Mouse (Mus musculus) thymus, postnatal 25 days (tissue): ENCODE data around the gene Arhgap1.
"Not testable (repeated sequence)": the region's sequence is repeated elsewhere in the genome, so short reads cannot be mapped to it uniquely, and the experiment has no call there.

Source experiments
- DNase-seq: peaks from one replicate; pipeline ENCODE4 v3.0.0; 2022

The Arhgap1 gene

DNA sequence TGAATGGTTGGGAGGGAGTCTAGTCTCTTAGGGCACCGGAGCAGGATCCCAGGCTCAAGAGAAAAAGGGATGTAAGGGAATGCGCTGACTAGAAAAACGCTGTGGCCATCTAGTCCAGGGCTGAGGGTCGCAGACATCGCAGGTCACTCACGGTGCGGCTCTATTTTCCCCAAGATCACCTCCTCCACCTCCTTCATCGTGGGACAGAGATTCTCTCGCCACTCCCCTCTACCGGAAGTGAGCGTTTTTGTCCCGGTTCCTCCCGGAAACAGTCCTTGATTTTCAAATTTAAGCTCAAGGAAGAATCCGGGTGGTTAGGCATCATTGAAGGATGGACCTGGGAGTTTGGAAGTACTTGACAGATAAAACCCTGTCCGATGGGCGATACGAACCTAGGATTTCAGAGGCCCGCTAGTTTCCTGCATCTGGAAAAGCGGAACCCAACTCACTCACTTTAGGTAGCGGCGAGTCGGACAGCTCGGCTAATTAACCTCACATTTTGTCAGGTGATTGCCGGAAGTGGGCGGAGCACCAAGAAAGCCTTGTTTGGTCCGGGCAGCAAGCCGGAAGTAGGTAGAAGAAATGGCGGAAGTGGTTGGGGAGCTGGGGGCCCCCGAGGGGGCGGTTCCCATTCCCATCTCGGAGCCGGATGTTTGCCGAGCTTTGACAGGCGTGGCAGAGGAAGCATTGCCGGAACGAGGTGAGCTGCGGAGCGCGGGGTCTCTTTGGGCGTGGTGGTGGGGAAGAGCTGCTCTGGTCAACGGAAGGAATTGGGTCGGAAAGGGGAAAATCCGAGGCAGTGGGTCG, at the start of gene Arhgap1, which contains the start of gene Zfp408:
Arhgap1 (plus strand) TSS at position 308 of the 807 bp plus-strand sequence.
Zfp408 (minus strand) TSS at position 239 of the 807 bp plus-strand sequence.
- DNase-seq: peak; percentile 96

DNA sequence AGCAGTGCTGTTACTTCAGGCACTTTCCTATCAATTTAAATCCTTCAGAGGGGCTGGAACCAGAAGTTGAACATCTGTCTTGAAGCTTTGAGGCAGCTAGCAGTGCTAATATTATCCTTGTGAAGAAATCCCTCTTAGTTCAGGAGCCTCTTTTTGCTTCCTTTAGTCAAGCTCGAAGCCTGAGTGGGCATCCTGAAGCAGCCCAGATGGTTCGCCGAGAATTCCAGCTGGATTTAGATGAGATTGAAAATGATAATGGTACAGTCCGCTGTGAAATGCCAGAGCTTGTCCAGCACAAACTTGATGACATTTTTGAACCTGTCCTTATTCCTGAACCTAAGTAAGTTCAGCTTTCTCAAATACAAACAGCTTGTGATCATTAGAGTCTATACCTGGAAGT, 49.2 kb upstream of the Arhgap1 start:
- no peak for DNase-seq

DNA sequence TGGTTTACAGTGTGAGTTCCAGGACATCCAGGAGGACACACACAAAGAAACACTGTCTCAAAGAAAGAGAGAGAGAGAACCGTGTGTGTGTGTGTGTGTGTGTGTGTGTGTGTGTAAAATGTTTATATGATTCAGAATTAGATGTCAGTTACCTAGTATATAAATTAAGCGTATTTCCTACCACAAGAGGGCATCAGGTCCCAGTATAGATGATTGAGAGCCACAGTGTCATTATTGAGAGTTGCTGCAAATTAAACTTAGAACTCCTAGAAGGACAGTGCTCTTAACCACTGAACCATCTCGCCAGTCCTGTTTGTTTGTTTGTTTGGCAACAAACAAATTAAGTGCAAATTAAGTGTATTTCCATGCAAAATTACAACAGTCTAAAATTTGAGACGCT, 47.3 kb upstream of the Arhgap1 start:
- no peak for DNase-seq

DNA sequence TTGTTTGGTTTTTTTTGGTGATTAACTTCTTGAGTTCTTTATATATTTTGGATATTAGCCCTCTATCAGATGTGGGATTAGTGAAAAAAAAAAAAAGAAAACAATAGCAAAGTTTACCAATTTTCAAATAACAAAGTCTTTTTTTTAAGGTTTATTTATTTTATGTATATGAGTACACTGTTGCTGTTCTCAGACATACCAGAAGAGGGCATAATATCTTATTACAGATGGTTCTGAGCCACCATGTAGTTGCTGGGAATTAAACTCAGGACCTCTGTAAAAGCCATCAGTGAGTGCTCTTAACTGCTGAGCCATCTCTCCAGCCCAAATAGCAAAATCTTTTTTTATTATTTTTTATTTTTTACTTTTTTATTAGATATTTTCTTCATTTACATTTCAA, 40.3 kb upstream of the Arhgap1 start:
- DNase-seq: not testable (repeated sequence)

DNA sequence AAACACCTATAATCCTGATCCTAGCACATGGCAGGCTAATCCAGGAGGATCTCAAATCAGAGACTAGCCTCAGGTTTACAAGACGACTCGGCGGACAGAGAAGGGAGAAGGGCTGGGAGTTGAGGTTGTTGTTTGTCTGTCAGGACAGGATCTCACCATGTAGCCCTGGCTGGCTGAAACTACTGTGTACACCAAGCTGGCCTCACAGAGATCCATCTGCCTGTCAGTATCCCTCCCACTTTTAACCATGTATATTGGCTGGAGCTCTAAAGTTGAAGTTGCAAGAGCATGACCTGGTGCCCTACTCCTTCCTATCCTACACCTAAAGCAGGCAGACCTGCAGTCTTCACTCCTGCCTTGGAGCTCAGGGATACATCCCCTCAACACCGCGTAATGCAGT, 27.3 kb upstream of the Arhgap1 start:
- DNase-seq: no peak

DNA sequence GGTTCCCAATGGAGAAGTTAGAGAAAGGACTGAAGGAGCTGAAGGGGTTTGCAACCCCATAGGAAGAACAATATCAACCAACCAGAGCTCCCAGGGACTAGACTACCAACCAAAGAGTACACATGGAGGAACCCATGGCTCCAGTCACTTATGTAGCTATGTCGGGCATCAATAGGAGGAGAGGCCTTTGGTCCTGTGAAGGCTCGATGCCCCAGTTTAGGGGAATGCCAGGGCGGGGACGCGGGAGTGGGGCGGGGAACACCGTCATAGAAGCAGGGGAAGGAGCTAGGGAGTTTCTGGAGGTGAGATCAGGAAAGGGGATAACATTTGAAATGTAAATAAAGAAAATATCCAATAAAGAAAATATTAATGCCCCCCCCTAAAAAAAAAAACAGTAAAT, 26.3 kb upstream of the Arhgap1 start:
- DNase-seq: not testable (repeated sequence)

DNA sequence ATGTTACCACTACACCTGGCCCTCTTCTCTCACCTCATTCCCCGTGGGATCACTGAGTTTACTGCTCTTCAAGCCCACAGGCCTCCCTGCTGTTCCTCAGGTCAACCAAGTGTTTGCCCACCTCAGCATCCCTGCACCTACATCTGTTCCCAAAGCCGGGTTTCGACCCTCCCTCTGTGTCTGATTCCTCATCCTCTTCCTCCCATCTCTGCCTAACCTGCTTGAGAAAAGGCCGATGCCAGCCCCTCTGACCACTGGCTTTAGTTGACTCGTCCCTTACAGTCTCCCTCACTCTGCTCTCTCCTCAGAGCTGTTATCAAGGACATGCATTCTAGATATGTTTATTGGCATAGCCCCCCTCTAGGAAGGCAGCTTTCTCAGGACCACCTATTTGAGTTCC, 22.2 kb upstream of the Arhgap1 start:
- DNase-seq: no peak

DNA sequence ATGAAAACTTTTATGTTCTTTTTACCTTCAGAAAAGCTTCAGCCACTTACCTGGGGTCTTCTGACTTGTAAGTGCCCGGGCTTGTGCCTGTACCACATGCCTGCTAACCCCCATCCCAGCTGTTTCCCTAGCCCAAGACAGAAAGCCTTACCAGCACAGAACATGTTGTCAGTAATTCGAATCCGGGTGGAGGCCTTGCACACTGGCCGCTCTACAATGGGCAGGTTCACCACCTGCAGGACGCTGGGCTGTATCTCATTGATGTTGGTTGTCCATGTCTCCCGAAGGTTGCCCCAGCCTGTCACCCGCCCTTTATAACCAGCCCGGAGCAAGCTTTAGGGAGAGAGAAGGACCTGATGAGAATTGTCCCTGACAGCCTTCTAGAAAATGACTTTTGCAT, 21.5 kb upstream of the Arhgap1 start:
- DNase-seq: no peak

DNA sequence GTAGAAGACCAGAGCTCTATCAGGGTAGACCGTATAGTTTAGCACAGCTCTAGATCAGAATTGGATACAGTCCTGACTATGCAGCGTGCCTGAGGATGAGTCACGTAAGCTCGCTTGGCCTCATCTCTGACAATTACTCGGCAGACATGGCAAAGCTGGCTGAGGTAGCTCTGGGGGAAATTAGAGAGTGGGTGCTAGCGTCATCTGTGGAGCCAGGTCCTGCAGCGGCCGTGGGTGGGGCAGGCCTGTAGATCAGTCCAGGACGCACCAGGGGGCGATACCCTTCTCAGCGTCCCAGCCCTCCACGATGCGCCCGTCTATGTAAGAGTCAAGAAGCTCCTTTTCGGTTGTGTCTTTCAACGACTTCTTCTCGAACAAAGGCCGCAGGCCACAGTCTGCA, 20.0 kb upstream of the Arhgap1 start:
- no peak for DNase-seq

DNA sequence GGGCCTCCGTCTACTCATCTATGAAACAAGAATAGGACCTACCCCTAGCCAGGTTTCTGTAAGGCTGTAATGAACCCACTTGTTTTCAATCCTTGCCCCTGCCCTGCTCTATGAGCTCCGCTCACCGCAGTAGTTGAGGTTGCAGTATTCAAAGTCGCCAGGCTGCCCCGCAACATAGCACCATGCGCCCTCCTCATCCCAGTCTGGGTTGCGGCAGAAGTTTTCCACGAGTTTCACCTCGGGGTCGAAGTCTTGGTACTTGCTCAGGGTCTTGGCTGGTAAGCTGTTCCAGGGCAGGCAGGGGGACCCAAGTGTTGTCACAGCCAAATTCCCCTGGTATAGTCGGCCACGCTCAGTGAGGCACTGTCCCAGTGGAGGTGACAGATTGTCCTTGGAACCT, 19.3 kb upstream of the Arhgap1 start:
- no peak for DNase-seq

DNA sequence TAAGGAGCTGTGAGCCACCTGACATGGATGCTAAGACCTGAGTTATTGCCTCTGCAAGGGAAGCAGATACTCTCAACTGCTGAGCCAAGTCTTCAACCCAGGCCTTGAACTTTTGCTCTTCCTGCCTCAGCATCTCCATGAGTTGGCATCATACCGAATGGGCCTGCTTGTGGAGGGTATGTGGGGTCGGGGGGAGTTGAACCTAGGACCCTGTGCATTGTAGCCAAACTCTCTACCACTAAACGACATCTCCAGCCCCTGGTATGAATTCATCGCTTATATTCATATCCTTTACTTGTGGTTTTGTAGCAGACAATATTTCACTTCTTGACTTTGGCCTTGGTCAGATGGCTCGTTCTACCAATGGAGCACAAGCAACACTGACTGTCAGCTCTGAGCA, 17.8 kb upstream of the Arhgap1 start:
- no peak for DNase-seq

DNA sequence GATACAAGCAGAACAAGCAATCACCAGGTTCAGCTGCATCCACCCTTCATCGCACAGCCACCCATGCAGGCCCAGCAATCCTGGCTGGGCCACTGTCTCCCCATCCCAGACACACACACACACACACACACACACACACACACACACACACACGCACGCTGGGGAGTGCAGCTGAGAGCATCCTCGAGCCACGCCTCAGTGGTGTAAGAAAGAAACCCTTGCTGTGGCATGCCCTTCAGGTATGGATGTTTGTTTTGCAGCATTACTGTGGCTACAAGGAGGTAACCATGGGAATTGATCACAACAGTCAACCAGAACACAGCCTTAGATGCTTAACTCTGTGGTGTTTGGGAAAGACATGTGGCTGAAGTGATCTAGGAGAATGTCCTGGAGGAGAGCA, 17.3 kb upstream of the Arhgap1 start:
- no peak for DNase-seq

DNA sequence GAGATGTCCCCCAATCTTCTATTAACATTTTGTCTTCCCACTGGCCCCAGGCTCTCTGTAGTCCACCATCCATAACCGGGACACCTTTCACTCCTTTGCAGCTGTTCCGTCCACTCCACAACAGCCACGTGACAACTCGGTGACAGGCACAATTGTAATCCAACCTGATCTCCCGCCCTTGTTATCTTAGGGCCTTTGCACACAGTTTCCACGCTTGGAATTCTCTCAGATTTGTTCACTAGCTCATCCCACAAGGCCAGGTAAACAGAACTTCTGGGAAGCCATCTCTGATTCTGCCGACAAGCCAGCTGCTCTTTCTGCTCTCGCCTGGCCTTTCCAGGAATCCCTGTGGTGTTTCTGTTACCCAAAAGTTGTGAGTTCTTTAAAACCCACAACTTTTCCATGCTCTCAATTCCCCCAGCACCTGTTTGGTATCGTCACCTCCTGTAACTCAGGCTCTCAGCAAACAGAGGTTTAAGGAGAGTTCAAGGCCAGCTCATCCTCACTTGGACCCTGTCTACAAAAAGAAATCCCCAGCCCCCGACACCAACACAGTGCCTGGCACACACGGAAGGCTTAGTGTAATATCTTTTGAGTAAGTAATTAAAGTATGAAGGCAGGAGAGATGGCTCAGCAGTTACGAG, 16.2 kb upstream of the Arhgap1 start:
- no peak for DNase-seq

DNA sequence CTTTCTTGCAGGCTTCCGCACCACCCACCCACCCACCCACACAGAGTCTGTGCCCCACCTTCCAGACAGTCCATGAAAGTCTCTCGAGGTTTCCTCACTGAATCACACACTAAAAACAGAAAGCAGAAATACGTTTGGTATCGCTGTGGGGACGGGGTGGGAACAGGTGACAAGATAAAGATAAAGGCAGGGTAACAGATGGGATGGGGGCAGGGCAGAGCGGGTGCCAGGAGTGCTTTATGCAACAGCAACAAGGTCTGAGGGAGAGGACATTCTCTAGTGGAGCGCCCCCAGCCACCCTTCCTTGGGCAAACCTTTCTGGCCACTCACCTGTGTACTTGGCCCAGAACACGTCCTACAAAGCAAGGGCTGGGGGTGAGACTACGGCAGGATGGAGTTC, 14.8 kb upstream of the Arhgap1 start:
- DNase-seq: peak; percentile 61

DNA sequence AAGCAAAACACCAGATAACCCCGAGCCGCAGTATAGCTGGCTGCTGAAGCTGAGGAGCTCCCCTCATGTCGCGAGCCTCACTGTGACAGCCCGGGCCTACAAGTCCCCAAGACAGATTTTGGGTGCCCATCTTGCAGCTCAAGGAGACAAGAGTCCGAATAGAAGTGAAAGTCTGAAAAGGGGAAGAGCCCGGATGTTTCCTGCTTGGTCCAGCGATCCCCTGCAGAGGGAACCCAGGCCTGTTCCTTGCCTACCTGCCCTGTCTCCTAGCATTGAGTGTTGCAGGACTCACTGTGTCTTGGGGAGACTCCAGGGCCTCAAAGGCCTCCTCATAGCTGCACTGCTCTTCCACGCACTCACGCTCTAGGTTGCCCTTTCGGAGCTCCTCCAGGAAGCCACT, 14.2 kb upstream of the Arhgap1 start:
- no peak for DNase-seq

DNA sequence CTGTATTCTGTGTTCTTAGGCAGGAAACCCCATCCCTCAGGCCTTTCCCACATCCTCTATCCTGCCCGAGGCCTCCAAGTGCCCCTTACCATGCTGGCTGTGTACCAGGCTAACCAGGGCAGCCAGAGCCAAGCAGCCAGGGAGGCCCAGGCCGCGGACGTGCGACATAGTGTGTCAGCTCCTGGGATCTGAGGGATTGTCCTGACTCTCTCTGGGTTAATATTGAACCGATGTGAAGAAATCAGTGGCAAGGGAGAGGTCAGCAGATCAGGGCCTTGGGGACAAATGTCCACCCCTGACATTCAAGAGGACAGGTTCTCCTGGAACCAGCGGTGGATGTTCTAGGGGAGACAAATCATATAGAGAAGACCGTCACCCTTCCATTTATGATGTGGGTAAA, 13.4 kb upstream of the Arhgap1 start, which contains the start of gene F2:
F2 (minus strand) TSS at position 186 of the 400 bp plus-strand sequence.
- DNase-seq: no peak

DNA sequence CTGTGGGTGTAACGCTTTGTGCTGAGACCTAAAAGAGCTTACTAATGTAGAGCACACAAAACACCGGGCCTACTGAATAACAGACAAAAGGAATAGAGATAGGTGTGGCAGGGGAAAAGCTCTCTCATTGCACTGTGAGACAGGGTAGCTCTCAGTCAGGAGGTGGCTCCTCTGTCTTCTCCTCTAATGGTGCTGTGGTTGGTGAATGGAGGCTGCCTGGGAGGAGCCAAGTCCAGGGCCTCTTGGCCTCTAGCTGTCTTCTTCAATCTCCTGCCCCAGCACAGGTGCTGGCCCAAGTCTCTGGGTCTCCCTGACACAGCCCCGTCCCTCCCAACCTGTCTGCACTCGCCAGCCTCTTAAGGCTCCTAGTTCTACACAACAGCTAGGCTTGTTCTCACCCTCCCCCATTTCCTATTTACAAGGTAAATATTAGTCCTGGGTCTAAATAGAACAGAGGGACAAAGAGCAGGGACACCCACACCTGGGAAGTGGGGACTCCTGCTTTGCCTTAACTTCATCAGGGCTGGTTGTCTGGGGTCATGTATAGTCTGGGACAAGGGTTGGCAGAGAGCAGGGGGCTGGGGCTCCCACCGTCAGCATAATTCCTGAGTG, 12.8 kb upstream of the Arhgap1 start:
- no peak for DNase-seq

DNA sequence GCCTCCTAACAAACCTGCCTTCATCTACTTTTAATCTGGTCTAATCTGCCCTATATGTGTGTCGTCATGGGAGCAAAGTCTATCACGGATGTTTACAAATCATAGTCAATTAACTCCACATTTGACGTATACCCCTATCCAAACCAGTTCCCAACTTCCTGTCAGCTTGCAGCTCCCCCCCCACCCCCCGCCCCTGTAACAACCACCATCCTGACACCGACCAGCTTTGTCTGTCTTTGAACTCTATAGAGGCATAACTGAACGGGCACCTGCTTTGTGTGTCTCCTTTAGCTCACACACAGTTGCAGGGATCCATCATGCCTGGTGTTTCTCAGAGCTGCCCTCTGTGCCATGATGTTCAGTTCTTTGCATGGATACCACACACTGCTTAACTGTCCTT, 10.7 kb upstream of the Arhgap1 start:
- DNase-seq: peak; percentile 35

DNA sequence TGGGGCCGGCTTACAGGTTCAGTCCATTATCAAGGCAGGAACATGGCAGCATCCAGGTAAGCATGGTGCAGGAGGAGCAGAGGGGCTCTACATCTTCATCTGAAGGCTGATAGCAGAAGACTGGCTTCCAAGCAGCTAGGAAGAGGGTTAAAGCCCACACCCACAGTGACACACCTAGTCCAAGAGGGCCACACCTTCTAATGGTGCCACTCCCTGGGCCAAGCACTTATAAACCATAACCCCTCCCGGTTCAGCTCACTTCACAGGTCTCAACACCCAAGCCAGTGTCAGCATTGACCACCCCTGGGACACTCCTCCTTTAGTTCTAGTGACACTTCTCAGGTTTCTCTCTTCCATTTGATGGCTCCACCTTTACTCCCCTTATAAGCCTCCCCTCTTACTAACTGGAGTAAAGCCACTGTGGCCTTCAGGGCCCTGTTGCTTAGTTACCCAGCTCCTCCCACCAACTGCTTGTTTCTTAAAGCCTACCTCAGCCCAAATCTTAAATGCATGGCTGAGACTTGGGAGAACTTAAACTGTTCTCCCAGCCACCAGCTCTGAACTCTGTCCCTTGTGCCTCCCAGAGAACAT, 6.7 kb upstream of the Arhgap1 start:
- DNase-seq: no peak

DNA sequence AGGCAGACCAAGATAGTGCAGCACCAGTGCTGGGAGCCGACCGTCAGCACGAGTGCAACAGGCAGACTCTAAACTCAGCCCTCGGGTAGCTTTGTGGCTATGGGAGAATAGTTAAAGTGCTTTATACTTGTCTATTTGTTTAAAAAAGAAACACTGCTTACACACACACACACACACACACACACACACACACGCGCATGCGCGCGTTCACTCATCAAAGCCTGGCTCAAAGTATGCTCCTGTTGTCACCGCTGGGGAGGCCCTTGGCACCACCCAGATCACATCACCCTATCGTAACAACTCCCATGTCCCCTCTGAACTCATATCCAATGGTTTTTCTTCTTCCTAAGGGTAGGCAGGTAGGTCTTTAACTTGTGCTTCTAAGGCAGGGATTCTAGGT, 5.6 kb upstream of the Arhgap1 start:
- DNase-seq: no peak

DNA sequence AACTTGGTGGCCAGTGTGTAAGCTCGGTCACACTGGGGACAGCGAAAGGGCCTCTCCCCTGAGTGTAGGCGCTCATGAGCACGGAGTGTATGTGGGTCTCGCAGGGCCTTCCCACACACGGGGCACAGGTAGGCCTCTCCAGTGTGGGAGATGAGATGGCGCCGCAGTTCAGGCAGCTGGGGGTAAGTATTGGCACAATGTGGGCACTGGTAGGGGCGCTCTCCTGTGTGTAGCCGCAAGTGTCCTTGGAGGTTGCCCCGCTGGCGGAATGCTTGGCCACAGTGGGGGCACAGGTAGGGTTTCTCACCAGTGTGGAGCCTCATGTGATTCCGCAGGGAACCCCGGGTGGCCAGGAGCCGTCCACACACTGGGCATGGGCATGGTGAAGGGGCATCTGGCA, 4.3 kb upstream of the Arhgap1 start:
- no peak for DNase-seq

DNA sequence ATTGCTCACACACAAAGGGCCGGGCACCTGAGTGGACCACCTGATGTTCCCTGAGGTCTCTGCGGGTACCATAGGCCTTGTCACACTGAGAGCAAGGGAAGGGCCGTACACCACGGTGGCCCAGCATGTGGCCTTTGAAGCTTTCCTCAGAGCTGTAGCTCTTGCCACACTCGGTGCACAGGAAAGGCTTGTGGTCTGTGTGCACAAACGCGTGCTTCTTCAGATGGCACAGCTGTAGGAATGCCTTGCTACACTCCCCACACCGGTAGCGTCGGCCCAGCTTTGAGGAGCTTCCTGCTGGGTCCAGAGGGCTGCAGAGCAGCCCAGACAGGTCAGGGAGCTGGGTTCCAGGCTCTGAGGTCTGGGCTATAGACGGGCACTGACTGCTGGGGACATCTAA, 3.8 kb upstream of the Arhgap1 start:
- DNase-seq: peak; percentile 79

DNA sequence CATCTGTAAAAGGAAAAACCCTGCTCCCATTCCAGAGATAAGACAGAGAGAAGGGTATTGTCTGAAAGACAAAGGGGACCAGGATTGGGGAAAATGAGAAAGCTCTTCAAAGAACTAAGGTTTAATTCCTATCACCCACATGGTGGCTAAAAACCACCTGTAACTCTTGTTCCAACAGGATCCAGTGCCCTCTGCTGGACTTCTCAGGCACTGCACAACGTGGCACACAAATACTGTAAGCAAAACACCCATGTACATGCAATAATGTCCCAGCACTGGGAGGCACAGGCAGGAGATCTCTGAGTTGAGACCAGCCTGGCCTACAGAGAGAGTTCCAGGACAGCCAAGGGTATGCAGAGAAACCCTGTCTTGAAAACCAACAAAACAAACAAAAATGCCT, 2.9 kb upstream of the Arhgap1 start:
- DNase-seq: peak; percentile 76

DNA sequence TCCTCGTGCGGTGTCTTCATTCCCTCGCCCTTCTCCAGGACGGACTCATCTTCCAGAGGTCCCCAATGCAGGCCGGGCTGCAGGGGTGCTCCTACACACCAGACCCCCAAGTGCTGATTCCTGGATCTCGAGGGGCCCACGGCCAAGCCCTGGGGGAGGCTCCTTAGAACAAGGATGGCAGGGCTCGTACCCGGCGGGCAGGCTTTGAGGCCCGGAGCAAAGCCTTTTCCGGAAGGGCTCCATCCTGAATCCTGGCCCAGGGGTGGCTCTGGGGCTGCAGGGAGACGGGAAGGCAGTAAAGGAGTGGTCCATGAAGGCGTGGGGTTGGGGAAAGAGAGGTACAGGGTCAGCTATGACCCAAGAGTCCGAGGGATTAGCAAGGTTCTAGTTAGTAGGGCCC, 508 bp upstream of the Arhgap1 start:
- DNase-seq: no peak
